Mouse (Mus musculus) ES-Bruce4 (cell line): Measurements from ENCODE around the gene Rfxank. TPM values are rescaled to one million over a fixed set of nuclear protein-coding genes. Genes with fewer than 3 reads are reported as not detected.
A peak's percentile ranks its signal among the peaks of the same experiment; 100 is the strongest.

ENCODE experiments used
- H3K27ac ChIP-seq: 2 replicates; pipeline ENCODE4 v1.5.1; 2012; ENCODE audit warnings: low read length, inconsistent platforms; ENCODE audit not compliant: insufficient read depth
- H3K27me3 ChIP-seq: 2 replicates; pipeline ENCODE4 v1.6.1; 2012; ENCODE audit warnings: mild to moderate bottlenecking, low read length, inconsistent platforms; ENCODE audit not compliant: control insufficient read depth, poor library complexity, insufficient read depth, severe bottlenecking
- H3K36me3 ChIP-seq: 2 replicates; pipeline ENCODE4 v1.6.1; 2012; ENCODE audit warnings: inconsistent platforms, mild to moderate bottlenecking, low read length, moderate library complexity; ENCODE audit not compliant: control insufficient read depth, poor library complexity, insufficient read depth, severe bottlenecking
- H3K4me1 ChIP-seq: one replicate; pipeline ENCODE4 v1.8.1; 2011; ENCODE audit warnings: low read length; ENCODE audit not compliant: control insufficient read depth, insufficient read depth
- H3K4me3 ChIP-seq: 2 replicates; pipeline ENCODE4 v1.5.1; 2011; ENCODE audit warnings: low read depth, mild to moderate bottlenecking, low read length
- H3K9ac ChIP-seq: 2 replicates; pipeline ENCODE4 v1.6.1; 2012; ENCODE audit warnings: low read depth, mild to moderate bottlenecking, inconsistent platforms; ENCODE audit not compliant: poor library complexity, severe bottlenecking
- H3K9me3 ChIP-seq: replicated peaks from 2 replicates; pipeline ENCODE4 v1.6.1; 2012; ENCODE audit warnings: mild to moderate bottlenecking, low read length, inconsistent platforms; ENCODE audit not compliant: control insufficient read depth, poor library complexity, insufficient read depth, severe bottlenecking
- CTCF ChIP-seq: IDR thresholded peaks from one replicate; pipeline ENCODE4 v1.8.1; 2011; ENCODE audit warnings: low read depth, low read length
- EP300 ChIP-seq: IDR thresholded peaks from 2 replicates; pipeline ENCODE4 v1.6.1; 2011; ENCODE audit warnings: low read depth, low read length; ENCODE audit not compliant: insufficient read depth
- POLR2A ChIP-seq: IDR thresholded peaks from one replicate; pipeline ENCODE4 v1.8.1; 2011; ENCODE audit warnings: low read length; ENCODE audit not compliant: insufficient read depth
- polyA plus RNA-seq: library from polyadenylated mRNA; stranded (reverse); fragments of >200 nt; gene quantifications from 2 replicates; pipeline ENCODE4 v1.2.4, GENCODE M21; 2011; ENCODE audit warnings: low read depth; ENCODE audit not compliant: missing spikeins, insufficient read depth, insufficient read length

Gene Rfxank
- 7.9 and 8.2 TPM in 2 replicates for polyA plus RNA-seq

- Histone ChIP-seq H3K9ac (peak within 1 kb of the TSS; percentile 81), H3K36me3 (peaks cover 18% of the 10 kb centered on the region), H3K4me3 (peak within 1 kb of the TSS; percentile 93), H3K27me3 (no peaks in the 10 kb centered on the region), H3K4me1 (peaks cover 3% of the 10 kb centered on the region), H3K27ac (peak within 1 kb of the TSS; percentile 54), H3K9me3 (no peaks in the 10 kb centered on the region)
- TF ChIP-seq CTCF (no peak), EP300 (no peak), POLR2A (peak; percentile 15)
These were observed at the start of gene Rfxank, which contains the start of the genes Borcs8 and Mef2b for GRCm38 (mm10) chr8:70139026-70139857. Rfxank (minus strand) TSS chr8:70139154. Borcs8 (plus strand) TSS chr8:70139499. Mef2b (plus strand) TSS chr8:70139711.

- H3K4me3 ChIP-seq, result no peak overlapping the region
- H3K27ac ChIP-seq, result no peak overlapping the region
- H3K9ac ChIP-seq, result no peak overlapping the region
- H3K4me1 ChIP-seq, result no peaks in the 10 kb centered on the region
- no peaks in the 10 kb centered on the region for H3K9me3 ChIP-seq
- no peaks in the 10 kb centered on the region for H3K36me3 ChIP-seq
- H3K27me3 ChIP-seq, result no peaks in the 10 kb centered on the region
- TF ChIP-seq CTCF, result no peak
- no peak for TF ChIP-seq POLR2A
- no peak for TF ChIP-seq EP300
These were observed 49.8 kb upstream of the Rfxank start for GRCm38 (mm10) chr8:70188707-70189106.

DNA sequence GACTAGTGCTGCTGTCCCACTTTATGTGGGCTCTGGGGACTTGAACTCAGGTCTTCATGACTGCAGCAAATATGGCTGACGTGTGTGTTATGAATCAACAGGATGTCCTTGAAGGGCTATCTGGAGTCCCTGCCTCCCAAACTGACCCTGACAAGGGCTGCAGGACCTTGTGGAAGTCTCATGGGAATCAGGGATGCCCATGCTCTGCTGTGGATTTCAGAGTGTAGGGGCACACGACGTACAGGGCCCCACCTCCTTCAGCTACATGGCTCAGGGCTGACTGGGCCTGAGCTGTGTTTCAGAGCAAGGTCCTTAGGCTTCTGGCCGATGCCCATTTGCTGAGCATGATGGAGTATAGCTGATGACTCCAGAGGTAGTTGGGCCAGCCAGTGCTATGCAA is 44.2 kb upstream of the Rfxank start:
- H3K9ac ChIP-seq, result no peak overlapping the region
- TF ChIP-seq EP300 (no peak), POLR2A (no peak), CTCF (no peak)
- no peaks in the 10 kb centered on the region for H3K36me3 ChIP-seq

DNA sequence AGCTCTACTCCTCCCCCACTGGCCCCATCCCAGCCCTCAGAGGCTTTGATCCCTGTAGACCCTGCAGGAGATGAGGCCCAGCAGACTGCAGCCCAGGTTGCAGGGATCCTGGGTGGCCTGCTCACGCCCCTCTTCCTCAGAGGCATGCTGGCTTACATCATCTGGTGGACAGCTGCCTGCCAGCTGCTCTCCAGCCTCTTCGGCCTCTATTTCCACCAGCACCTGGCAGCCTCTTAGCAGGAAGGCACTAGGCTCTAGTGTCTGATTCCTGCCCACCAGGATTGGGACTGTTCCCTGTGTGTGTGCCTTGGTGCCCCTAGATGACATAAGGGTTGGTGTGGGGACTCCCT is 42.9 kb upstream of the Rfxank start:
- no peak for TF ChIP-seq POLR2A
- TF ChIP-seq EP300, result no peak
- TF ChIP-seq CTCF, result no peak
- H3K27ac ChIP-seq, result no peak overlapping the region

More for the DNA sequence above, 44.2 kb upstream of the Rfxank start:
- H3K27ac ChIP-seq, result no peak overlapping the region
- no peaks in the 10 kb centered on the region for H3K9me3 ChIP-seq
- no peaks in the 10 kb centered on the region for H3K27me3 ChIP-seq
- H3K4me1 ChIP-seq, result peaks cover 3% of the 10 kb centered on the region
- no peak overlapping the region for H3K4me3 ChIP-seq

DNA sequence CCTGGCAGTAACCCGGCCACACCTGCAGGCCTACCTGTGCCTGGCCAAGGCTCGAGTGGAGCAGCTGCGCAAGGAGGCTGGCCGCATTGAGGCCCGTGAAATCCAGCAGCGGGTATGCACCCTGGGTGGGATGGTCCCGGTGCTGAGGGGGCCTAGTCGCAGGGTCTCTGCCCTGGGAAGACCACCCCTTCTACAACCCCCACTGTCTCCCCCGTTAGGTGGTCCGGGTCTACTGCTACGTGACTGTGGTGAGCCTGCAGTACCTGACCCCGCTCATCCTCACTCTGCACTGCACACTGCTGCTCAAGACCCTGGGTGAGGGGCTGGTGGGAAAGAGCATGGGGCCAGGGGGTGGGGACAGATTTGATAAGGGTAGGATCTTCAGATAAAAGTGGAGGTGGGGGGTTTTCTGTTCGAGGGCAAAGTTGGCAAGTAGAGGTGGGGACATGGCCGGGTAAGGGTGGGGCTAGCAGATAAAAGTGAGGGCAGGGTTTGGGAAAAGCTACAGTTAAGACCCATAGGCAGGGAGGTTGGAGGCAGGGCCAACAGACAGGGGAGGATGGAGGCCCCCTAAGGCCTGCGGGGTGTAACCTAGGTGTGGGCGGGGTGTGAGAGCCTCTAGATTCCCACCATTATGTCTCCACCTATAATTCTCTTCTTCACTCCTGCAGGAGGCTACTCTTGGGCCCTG is 42.4 kb upstream of the Rfxank start:
- peaks cover 2% of the 10 kb centered on the region for H3K36me3 ChIP-seq
- H3K9ac ChIP-seq, result no peak overlapping the region

More for the DNA sequence above, 42.9 kb upstream of the Rfxank start:
- Histone ChIP-seq H3K27me3 (no peaks in the 10 kb centered on the region), H3K4me3 (no peak overlapping the region), H3K4me1 (peaks cover 3% of the 10 kb centered on the region), H3K9ac (no peak overlapping the region), H3K36me3 (peaks cover 2% of the 10 kb centered on the region), H3K9me3 (no peaks in the 10 kb centered on the region)

DNA sequence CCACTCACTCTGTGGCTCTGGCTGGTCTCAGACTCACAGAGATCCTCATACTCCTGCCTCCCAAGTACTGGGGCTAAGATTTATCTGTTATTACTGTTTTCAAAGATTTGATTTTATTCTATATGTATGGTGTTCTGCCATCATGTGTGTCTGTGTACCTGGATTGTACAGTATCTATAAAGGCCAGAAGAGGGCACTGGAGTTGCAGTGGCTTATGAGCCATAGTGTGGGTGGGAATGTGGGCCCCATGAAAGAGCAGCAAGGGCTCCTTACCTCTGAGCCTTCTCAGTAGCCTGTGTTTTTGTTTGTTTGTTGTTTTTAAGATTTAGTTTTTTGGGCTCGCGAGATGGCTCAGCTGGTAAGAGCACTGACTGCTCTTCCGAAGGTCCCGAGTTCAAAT is 40.1 kb upstream of the Rfxank start:
- Histone ChIP-seq H3K9me3 (no peaks in the 10 kb centered on the region), H3K27ac (no peak overlapping the region), H3K36me3 (peaks cover 2% of the 10 kb centered on the region), H3K4me1 (peaks cover 3% of the 10 kb centered on the region), H3K4me3 (no peak overlapping the region), H3K9ac (no peak overlapping the region), H3K27me3 (no peaks in the 10 kb centered on the region)
- no peak for TF ChIP-seq EP300
- TF ChIP-seq POLR2A, result no peak
- TF ChIP-seq CTCF, result peak; percentile 43

More for the DNA sequence above, 42.4 kb upstream of the Rfxank start:
- Histone ChIP-seq H3K4me3 (no peak overlapping the region), H3K27me3 (no peaks in the 10 kb centered on the region), H3K9me3 (no peaks in the 10 kb centered on the region), H3K4me1 (peaks cover 3% of the 10 kb centered on the region), H3K27ac (no peak overlapping the region)
- TF ChIP-seq POLR2A, result no peak
- no peak for TF ChIP-seq CTCF
- no peak for TF ChIP-seq EP300
